Mouse (Mus musculus): ENCODE results near the gene Srp68.

Gene Srp68

GRCm38 (mm10) chr11:116247502-116248222 is 26.4 kb downstream of the Srp68 start:
- peak; percentile 56 for DNase-seq (ENCODE audit: low spot score)

DNA sequence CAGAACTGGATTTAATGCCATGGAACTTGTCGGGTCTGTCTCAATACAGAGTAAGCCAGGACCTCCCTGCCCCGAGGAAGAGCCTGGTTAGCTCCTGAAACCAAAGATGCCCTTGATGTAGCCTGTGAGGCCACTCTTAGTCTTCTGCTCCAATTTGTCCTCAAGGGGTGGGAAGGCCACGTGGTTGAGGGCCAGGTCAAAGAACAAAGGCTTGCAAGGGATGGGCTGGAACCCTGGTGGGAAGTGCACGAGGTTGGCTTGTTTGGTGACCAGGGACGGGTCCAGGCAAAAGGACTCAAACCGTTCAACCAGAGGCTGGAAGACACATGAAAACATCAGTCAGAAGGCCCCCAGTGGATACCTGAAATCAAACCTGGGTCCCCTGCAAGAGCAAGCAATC is 28.4 kb downstream of the Srp68 start:
- no peak for DNase-seq (ENCODE audit: low spot score)

DNA sequence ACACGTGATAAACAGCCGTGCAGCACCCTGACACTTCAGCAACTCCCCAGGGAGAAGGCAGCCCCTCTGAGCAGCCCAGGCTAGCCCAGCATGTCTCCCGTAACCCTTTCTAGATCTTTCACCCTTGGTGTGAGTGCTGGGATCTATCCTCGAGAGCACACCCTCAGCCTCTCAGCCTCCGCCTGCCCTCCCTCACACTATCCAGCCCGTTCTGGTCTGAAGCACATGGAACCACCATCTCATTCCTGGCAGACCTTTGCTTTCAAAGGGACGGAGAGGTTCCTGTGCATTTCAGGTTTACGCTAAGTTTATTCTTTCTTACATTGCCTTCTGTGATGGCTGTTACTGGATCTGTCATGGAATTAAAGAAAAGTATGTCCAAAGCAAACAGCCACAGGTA is 29.4 kb downstream of the Srp68 start:
- no peak for DNase-seq (ENCODE audit: low spot score)

GRCm38 (mm10) chr11:116241744-116242235 is 32.2 kb downstream of the Srp68 start:
- DNase-seq (ENCODE audit: low spot score): no peak

GRCm38 (mm10) chr11:116239797-116240196 is 34.2 kb downstream of the Srp68 start:
- DNase-seq (ENCODE audit: low spot score): no peak

DNA sequence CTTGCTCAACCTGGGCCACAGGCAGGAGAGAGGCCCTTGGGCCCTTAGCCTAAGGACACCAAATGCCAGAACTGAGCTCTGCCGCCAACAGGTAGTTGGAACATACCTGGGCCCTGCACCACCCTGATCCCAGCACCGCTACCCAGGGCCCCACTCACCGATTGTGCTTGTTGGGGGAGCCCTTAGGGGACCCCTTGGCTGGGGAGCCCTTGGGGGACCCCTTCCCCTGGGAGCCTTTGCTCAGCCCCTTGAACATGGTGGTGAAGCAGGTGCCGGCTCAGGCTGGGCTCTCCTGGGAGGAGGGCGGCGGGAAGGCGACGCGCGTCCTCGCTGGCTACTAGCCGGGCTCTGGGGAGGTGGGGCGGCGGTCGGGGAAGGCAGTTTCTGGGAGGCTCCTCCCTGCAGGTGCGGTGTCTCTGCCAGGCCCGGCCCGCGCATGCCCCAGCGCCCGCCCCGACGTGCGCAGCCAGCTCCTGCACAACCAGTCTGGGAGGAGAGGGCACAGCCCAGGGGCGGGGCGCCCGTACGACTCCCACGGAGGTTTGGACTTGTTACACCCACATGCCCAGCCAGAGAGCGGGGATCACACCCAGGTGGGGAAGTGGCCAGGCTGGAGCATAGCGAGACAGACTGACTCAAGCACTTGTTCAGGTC is 36.1 kb downstream of the Srp68 start, which contains the start of gene Evpl:
Gene Evpl, minus strand, starts transcription at position 336 of the 654 bp plus-strand sequence.
- no peak for DNase-seq (ENCODE audit: low spot score)

DNA sequence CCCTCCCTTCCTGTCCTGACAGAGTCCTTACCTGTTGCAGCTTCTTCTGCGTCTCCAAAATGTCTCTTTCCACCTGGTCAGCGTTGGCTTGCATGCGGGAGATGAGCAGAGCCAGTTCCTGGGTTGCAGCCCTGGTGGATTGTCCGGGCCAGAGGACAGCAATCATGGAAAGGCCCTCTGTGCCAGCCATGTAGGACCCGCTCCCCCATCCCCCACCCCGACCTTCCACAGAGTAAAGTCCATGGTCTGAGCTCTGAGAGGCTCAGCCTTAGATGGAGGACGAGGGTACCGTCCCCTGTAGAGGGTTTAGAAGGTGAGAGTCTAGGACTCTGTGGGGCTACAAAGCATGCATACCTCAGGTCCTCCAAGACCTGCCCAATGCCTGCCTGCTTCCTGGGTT is 39.1 kb downstream of the Srp68 start:
- DNase-seq (ENCODE audit: low spot score): no peak

- no peak for DNase-seq (ENCODE audit: low spot score)
Observed at GRCm38 (mm10) chr11:116232427-116232826, 41.6 kb downstream of the Srp68 start.

GRCm38 (mm10) chr11:116228699-116229098 is 45.3 kb downstream of the Srp68 start:
- no peak for DNase-seq (ENCODE audit: low spot score)

- DNase-seq (ENCODE audit: low spot score): peak; percentile 92
Observed at GRCm38 (mm10) chr11:116226414-116226813, 47.6 kb downstream of the Srp68 start.

DNA sequence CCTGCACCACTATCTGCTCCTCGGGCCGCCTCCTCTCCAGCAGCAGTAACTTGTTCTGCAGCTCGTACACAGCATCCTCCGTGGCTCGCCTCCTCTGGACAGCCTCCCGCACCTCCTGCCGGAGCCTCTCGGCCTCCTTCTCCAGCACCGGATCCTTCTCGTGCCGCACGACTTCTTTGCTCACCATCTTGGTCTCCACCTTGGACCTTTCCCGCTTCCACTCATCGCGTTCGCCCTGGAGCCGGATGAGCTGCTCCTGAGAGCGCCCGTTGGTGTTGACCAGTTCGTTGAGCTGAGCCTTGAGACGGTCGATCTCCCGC is 51.3 kb downstream of the Srp68 start:
- DNase-seq (ENCODE audit: low spot score): no peak

DNA sequence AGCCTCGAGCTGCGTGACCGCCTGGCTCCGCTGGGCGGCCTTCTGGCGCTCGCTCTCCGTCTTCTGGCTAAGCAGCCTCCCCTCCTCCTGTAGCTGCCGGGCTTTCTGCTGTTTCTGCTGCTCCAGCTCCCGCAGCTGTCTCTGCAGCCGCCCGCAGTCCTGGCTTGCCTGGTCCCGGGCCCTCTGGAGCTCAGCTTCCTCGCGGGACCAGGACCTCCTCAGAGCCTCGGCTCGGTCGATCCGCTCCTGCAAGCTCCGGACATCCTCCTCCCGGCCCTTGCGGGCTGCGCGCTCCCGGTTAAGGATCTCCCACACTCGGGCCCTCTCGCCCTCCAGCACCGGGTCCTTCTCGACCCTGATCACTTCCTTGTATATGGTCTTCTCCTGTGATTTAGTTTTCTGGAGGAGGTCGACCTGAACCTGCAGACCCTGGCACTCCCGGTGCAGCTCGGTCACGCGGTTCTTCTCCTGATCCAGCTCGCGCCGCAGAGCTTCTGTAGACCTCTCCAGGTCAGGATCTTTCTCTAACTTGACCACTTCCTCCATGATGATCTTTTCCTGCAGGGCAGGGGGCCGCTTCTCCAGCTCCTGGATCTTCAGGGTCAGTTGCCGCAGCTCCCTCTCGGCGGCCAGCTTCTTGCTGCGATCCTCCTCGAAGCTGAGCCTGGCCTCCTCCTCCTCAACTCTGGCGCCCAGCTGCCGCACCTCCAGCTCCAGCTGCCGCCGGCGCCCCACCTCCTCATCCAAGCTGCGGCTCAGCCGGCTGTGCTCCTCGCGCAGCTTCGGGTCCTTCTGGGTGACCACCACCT is 51.9 kb downstream of the Srp68 start:
- no peak for DNase-seq (ENCODE audit: low spot score)

- DNase-seq (ENCODE audit: low spot score): peak; percentile 82
Observed at GRCm38 (mm10) chr11:116219885-116220284, 54.1 kb downstream of the Srp68 start.

GRCm38 (mm10) chr11:116218737-116219400 is 55.1 kb downstream of the Srp68 start:
- DNase-seq (ENCODE audit: low spot score): peak; percentile 99

DNA sequence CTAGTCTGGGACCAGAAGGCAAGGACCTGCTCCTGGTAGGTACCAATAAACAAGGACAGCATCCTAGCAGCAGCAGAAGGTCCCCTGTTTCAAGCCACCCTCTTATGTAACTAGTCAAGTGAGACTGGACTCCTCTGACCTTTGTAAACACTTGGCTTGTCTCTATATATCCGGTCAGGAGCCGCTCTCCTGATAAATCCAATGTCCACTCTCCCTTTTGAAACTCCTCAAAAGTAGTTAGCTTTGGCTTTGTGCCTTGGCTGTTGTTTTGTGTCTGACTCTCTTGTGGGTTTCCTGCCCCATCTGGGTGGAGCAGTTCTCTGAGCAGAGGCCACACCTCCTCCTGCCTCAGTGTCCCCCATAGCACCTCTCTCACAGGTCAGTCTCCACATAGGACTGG is 55.8 kb downstream of the Srp68 start:
- peak; percentile 74 for DNase-seq (ENCODE audit: low spot score)

- no peak for DNase-seq (ENCODE audit: low spot score)
Observed at GRCm38 (mm10) chr11:116216549-116216948, 57.5 kb downstream of the Srp68 start.

DNA sequence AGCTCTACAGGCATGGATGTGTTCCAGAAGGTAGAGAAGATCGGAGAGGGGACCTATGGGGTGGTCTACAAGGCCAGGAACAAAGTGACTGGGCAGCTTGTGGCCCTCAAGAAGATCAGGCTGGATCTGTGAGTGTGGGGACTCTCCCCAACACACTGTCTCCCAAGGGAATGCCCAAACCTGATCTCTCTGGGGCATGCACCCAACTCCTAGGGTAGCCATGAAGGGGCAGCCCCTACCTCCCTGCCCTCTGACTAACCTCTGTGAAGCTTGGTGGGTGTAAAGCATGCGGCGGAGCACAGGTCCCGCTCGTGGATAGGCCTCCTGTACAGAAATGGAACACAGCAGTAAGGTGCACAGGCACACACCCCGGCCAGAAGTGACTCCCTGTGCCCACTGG is 58.0 kb downstream of the Srp68 start:
- no peak for DNase-seq (ENCODE audit: low spot score)

- no peak for DNase-seq (ENCODE audit: low spot score)
Observed at GRCm38 (mm10) chr11:116215181-116215580, 58.8 kb downstream of the Srp68 start.

- DNase-seq (ENCODE audit: low spot score): peak; percentile 60
Observed at GRCm38 (mm10) chr11:116213877-116214510, 60.0 kb downstream of the Srp68 start.

- DNase-seq (ENCODE audit: low spot score): no peak
Observed at GRCm38 (mm10) chr11:116212847-116213246, 61.2 kb downstream of the Srp68 start.

GRCm38 (mm10) chr11:116210696-116211095 is 63.3 kb downstream of the Srp68 start:
- no peak for DNase-seq (ENCODE audit: low spot score)

GRCm38 (mm10) chr11:116209257-116209656 is 64.8 kb downstream of the Srp68 start:
- DNase-seq (ENCODE audit: low spot score): no peak
